Mouse (Mus musculus) ES-Bruce4 (cell line): Measurements from ENCODE around the gene Gys2.

Source experiments
- CTCF ChIP-seq: IDR thresholded peaks from one replicate; pipeline ENCODE4 v1.8.1; 2011; ENCODE audit warnings: low read depth, low read length
- EP300 ChIP-seq: IDR thresholded peaks from 2 replicates; pipeline ENCODE4 v1.6.1; 2011; ENCODE audit warnings: low read depth, low read length; ENCODE audit not compliant: insufficient read depth
- POLR2A ChIP-seq: IDR thresholded peaks from one replicate; pipeline ENCODE4 v1.8.1; 2011; ENCODE audit warnings: low read length; ENCODE audit not compliant: insufficient read depth

- no peak for TF ChIP-seq POLR2A
- no peak for TF ChIP-seq CTCF
- TF ChIP-seq EP300: no peak
Observed at GRCm38 (mm10) chr6:142453311-142453710, 19.6 kb downstream of the Gys2 start.
